Mouse (Mus musculus): Measurements from ENCODE around the gene Gm21828. TPM values are rescaled to one million over a fixed set of nuclear protein-coding genes. Genes with fewer than 3 reads are reported as not detected.
"Not testable (repeated sequence)": the region's sequence is repeated elsewhere in the genome, so short reads cannot be mapped to it uniquely, and the experiment has no call there.

Gene Gm21828
- polyA plus RNA-seq (2016; fragmentation: Nextera tagmentation; extraction: Ambion mirVana), result not detected in 2 replicates

DNA sequence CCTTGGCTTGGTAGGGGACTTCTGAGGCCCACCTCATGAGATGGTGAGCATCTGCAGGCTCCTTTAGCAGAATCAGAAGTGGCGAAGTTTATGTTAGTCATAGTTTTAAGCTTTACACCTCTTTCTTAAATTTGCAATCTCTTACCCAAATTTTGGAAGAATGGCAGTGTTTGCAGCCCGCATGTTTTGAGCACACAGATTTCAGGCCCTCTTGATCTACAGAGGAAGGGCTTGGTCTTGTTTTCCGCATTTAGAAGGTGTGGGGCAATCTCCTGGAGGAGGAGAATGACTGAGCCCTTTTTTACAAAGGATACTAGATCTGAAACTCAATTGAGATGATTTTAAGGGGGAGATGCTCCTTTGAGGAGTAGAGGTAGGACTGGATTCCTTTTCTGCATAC lies at the start of gene Gm21828:
TSS of gene Gm21828 (minus strand) at position 101 of the 400 bp plus-strand sequence.
- not testable (repeated sequence) for ATAC-seq (ENCODE audit: insufficient number of reproducible peaks, insufficient read depth, low FRiP score, low TSS enrichment, low read depth); H3K36me3 ChIP-seq; H3K9ac ChIP-seq (replicated peaks); H3K4me1 ChIP-seq (replicated peaks); H3K27me3 ChIP-seq; H3K9me3 ChIP-seq; H3K27ac ChIP-seq; H3K4me3 ChIP-seq (replicated peaks); H3K4me2 ChIP-seq
- WGBS, result no CpG with 5 or more reads among the region's 3 CpGs

DNA sequence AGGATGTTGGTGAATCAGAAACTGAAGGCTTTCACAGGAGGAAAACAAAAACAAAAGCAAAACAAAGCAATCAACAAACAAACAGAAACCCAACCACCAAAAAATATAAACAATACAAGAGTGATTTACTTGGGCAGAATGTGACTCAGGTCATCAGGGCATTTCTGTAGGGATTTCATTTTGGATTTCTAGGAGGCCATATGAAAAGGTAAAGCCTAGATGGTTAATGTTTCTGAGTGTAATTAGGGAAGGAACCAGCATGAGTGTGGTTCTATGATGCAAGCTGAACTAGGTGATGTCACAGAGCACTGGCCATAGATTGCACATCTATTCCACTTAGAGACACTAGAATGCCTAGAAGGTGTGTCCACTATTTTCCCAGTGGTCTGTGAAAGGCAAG lies 28.4 kb upstream of the Gm21828 start, which contains the start of the genes Gm21440 and Gm21454:
TSS of gene Gm21440 (plus strand) at position 301 of the 400 bp plus-strand sequence.
TSS of gene Gm21454 (plus strand) at position 352 of the 400 bp plus-strand sequence.
- H3K4me2 ChIP-seq; H3K27me3 ChIP-seq; ATAC-seq (ENCODE audit: insufficient number of reproducible peaks, insufficient read depth, low FRiP score, low TSS enrichment, low read depth); H3K36me3 ChIP-seq; H3K9ac ChIP-seq (replicated peaks); H3K27ac ChIP-seq; H3K4me1 ChIP-seq (replicated peaks); H3K4me3 ChIP-seq (replicated peaks); H3K9me3 ChIP-seq: not testable (repeated sequence)

Other genes starting within 250 kb of the Gm21828 start
- gene Gm20807, start 181.0 kb downstream of the Gm21828 start, polyA plus RNA-seq (2016; fragmentation: Nextera tagmentation; extraction: Ambion mirVana), result not detected in 2 replicates
- not detected in 2 replicates for gene Gm21891, start 90.4 kb downstream of the Gm21828 start, polyA plus RNA-seq (2016; fragmentation: Nextera tagmentation; extraction: Ambion mirVana)
- not detected in 2 replicates for gene Gm21425, start 62.0 kb downstream of the Gm21828 start, polyA plus RNA-seq (2016; fragmentation: Nextera tagmentation; extraction: Ambion mirVana)
- not detected in 2 replicates for gene Gm21440, start 28.5 kb upstream of the Gm21828 start, polyA plus RNA-seq (2016; fragmentation: Nextera tagmentation; extraction: Ambion mirVana)
- gene Gm21454, start 28.5 kb upstream of the Gm21828 start, polyA plus RNA-seq (2016; fragmentation: Nextera tagmentation; extraction: Ambion mirVana), result not detected in 2 replicates
- gene Gm21725, start 125.1 kb upstream of the Gm21828 start, polyA plus RNA-seq (2016; fragmentation: Nextera tagmentation; extraction: Ambion mirVana), result not detected in 2 replicates
- gene Gm21866, start 241.7 kb upstream of the Gm21828 start, polyA plus RNA-seq (2016; fragmentation: Nextera tagmentation; extraction: Ambion mirVana), result not detected in 2 replicates

Data from limb, embryonic 12.5 days (tissue).